In genomic region chr12:111794102-111794501, GRCm38 (mm10) we compare ENCODE assay signal across 9 mouse cellular contexts. TPM values are rescaled to one million over a fixed set of nuclear protein-coding genes. Genes with fewer than 3 reads are reported as not detected.
DNase-seq lines count a peak whose midpoint lies in the region; ATAC-seq lines count a peak whose summit lies in the region.
"Had no signal": no experiment of that assay in that cellular context is flagged by ENCODE, and none has a peak within 500 bp of the region (broad histone marks: within the 10 kb centered on the region; RNA-seq: fewer than 3 reads in every experiment).

No protein-coding gene starts in this region.

- no peaks in the 10 kb centered on the region for H3K9me3 ChIP-seq in kidney, embryonic 16.5 days (ENCODE audit: low read length)
- no peaks in the 10 kb centered on the region for H3K9me3 ChIP-seq in forebrain, embryonic 14.5 days (replicated peaks; ENCODE audit: control insufficient read depth, low read length)

- no peak overlapping the region for H3K4me2 ChIP-seq in kidney, embryonic 16.5 days (replicated peaks; ENCODE audit: low read depth, low read length)
- no peak overlapping the region for H3K4me2 ChIP-seq in forebrain, embryonic 14.5 days (ENCODE audit: low read length)

- no peak overlapping the region for H3K4me3 ChIP-seq in kidney, embryonic 16.5 days (ENCODE audit: low read length)
- no peak overlapping the region for H3K4me3 ChIP-seq in forebrain, embryonic 14.5 days (ENCODE audit: low read depth, low read length)

- 77% methylated on average over 22 of the region's 22 CpGs for WGBS in kidney, embryonic 16.5 days
- WGBS in forebrain, embryonic 14.5 days = 86% methylated on average over 22 of the region's 22 CpGs

- H3K27me3 ChIP-seq in kidney, embryonic 16.5 days (ENCODE audit: insufficient read depth, low read length) = no peaks in the 10 kb centered on the region
- H3K27me3 ChIP-seq in forebrain, embryonic 14.5 days (replicated peaks; ENCODE audit: control insufficient read depth, insufficient read depth, low read length) = no peaks in the 10 kb centered on the region

- no peaks in the 10 kb centered on the region for H3K4me1 ChIP-seq in kidney, embryonic 16.5 days (ENCODE audit: insufficient read depth, low read length)
- peaks cover 3% of the 10 kb centered on the region; the same call in 1 of the 2 replicates for H3K4me1 ChIP-seq in forebrain, embryonic 14.5 days (ENCODE audit: control insufficient read depth, insufficient read depth, low read length)

- H3K9ac ChIP-seq in kidney, embryonic 16.5 days (replicated peaks; ENCODE audit: low read length) = no peak overlapping the region
- no peak overlapping the region for H3K9ac ChIP-seq in forebrain, embryonic 14.5 days (ENCODE audit: low read length)

- peak; percentile 55 for ATAC-seq in kidney, embryonic 16.5 days (ENCODE audit: low FRiP score, low TSS enrichment)
- no peak for ATAC-seq in forebrain, embryonic 14.5 days

- peak overlapping the region; percentile 11; the same call in 1 of the 2 replicates for H3K27ac ChIP-seq in kidney, embryonic 16.5 days (ENCODE audit: low read length)
- H3K27ac ChIP-seq in forebrain, embryonic 14.5 days (ENCODE audit: low read depth, low read length) = no peak overlapping the region

- H3K36me3 ChIP-seq in kidney, embryonic 16.5 days (ENCODE audit: insufficient read depth, low read length) = peaks cover 70% of the 10 kb centered on the region
- H3K36me3 ChIP-seq in forebrain, embryonic 14.5 days (ENCODE audit: control insufficient read depth, insufficient read depth, low read length) = peaks cover 96% of the 10 kb centered on the region

- DNase-seq in cerebellum, adult 11-12 months = peak; percentile 54
- no peak for DNase-seq in cerebellum, postnatal 4 days (ENCODE audit: low spot score in 2 of 2)
- DNase-seq in right cerebral cortex, postnatal 25 days = peak; percentile 45
- DNase-seq in right cerebral cortex, postnatal 10 days (ENCODE audit: low spot score in 2 of 2) = no peak
- DNase-seq in spleen, adult 18-20 months = no peak
- no peak for DNase-seq in layer of hippocampus, adult 9-10 months (ENCODE audit: low spot score)
- DNase-seq in forebrain, embryonic 14.5 days (ENCODE audit: low spot score) = no peak
- DNase-seq: lung, postnatal 14 days had no signal

RNA-seq across cellular contexts. Expression of gene Xrcc3, which starts 19.6 kb away (rescaled TPM):
- 12.4 and 16.1 TPM in 2 replicates for polyA plus RNA-seq in kidney, embryonic 16.5 days (2015; fragmentation: Nextera tagmentation; extraction: Ambion mirVana)
- 3.0 and 3.7 TPM in 2 replicates for polyA plus RNA-seq in forebrain, embryonic 14.5 days (2014; fragmentation: Nextera tagmentation; extraction: Ambion mirVana)

RNA-seq across cellular contexts. Expression of gene Zfyve21, which starts 19.9 kb away (rescaled TPM):
- 133 and 159 TPM in 2 replicates for polyA plus RNA-seq in kidney, embryonic 16.5 days (2015; fragmentation: Nextera tagmentation; extraction: Ambion mirVana)
- polyA plus RNA-seq in forebrain, embryonic 14.5 days (2014; fragmentation: Nextera tagmentation; extraction: Ambion mirVana) = 43.0 and 45.0 TPM in 2 replicates

RNA-seq across cellular contexts. Expression of gene Klc1, which starts 35.5 kb away (rescaled TPM):
- polyA plus RNA-seq in kidney, embryonic 16.5 days (2015; fragmentation: Nextera tagmentation; extraction: Ambion mirVana) = 98.5 and 101 TPM in 2 replicates
- 391 and 464 TPM in 2 replicates for polyA plus RNA-seq in forebrain, embryonic 14.5 days (2014; fragmentation: Nextera tagmentation; extraction: Ambion mirVana)

Comparison
In these comparisons a context has a peak if more than half of its experiments do, and no peak if none do; other contexts are left out.
1. DNase-seq: peak in cerebellum, adult 11-12 months (single experiment) and right cerebral cortex, postnatal 25 days (single experiment); none in cerebellum, postnatal 4 days (0 of 2), right cerebral cortex, postnatal 10 days (0 of 2), spleen, adult 18-20 months (0 of 2), layer of hippocampus, adult 9-10 months (single experiment) and forebrain, embryonic 14.5 days (single experiment).